In the genomic region with DNA sequence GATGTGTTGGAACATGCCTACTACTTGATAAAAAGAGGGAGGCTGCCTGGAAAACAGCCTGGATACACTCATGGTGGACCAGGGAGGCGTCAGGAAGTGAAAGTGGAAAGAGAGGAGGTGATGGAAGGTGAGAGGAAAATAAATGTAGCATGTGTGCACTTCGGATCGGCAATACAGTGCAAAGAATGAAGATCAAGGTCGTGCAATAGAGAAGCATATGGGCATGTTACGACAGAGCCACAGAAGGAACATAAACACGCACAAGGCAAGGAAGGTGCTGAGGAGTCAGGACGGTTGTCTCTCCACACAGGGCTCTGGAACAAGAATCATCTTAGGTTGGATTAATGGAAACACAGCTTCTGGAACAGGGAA, we compare ENCODE assay signal across 8 mouse cellular contexts. TPM values are rescaled to one million over a fixed set of nuclear protein-coding genes. Genes with fewer than 3 reads are reported as not detected.
DNase-seq lines count a peak whose midpoint lies in the region; ATAC-seq and TF ChIP-seq lines count a peak whose summit lies in the region.

No protein-coding gene starts in this region.

- TF ChIP-seq CTCF in left cerebral cortex, adult 2 months (IDR thresholded peaks at IDR 0.05) = no peak
- TF ChIP-seq CTCF in bone marrow macrophage, adult 2 months (IDR thresholded peaks at IDR 0.05; ENCODE audit: low read depth, low read length) = no peak

- H3K4me3 ChIP-seq in left cerebral cortex, adult 2 months = no peak overlapping the region
- H3K4me3 ChIP-seq in bone marrow macrophage, adult 2 months (ENCODE audit: insufficient read depth, low read length) = peak overlapping the region; percentile 1; the same call in 1 of the 2 replicates
- H3K4me3 ChIP-seq in forebrain, embryonic 13.5 days = no peak overlapping the region
- H3K4me3 ChIP-seq in liver, embryonic 13.5 days (replicated peaks) = peak overlapping the region; percentile 22

- 0 out of 2 replicates have a peak overlapping the region, but pooled peaks have one; percentile 64 for H3K4me2 ChIP-seq in forebrain, embryonic 13.5 days
- peak overlapping the region; percentile 87 for H3K4me2 ChIP-seq in liver, embryonic 13.5 days

- no peak for DNase-seq in left cerebral cortex, adult 2 months (ENCODE audit: extremely low spot score in 1 of 2, low spot score in 2 of 2)
- DNase-seq in left cerebral cortex, postnatal 10 days (ENCODE audit: extremely low spot score in 1 of 2, low spot score in 2 of 2) = no peak
- DNase-seq in liver, embryonic 13.5 days = no peak
- DNase-seq in embryo, embryonic 9.5 days (ENCODE audit: extremely low spot score) = no peak
- DNase-seq in spleen, postnatal 10 days (ENCODE audit: low spot score in 2 of 2) = no peak

- WGBS in forebrain, embryonic 13.5 days = 33% methylated on average over 7 of the region's 7 CpGs
- 35% methylated on average over 7 of the region's 7 CpGs for WGBS in liver, embryonic 13.5 days (ENCODE audit: insufficient replicate concordance)

- intact Hi-C loops in left cerebral cortex, adult 2 months (cut with DNase I) = no loop called here
- intact Hi-C loops in left cerebral cortex, postnatal 10 days (cut with DNase I) = no loop called here

- peaks cover 12% of the 10 kb centered on the region; the same call in 1 of the 2 replicates for H3K27me3 ChIP-seq in forebrain, embryonic 13.5 days
- no peaks in the 10 kb centered on the region for H3K27me3 ChIP-seq in liver, embryonic 13.5 days

- H3K9ac ChIP-seq in forebrain, embryonic 13.5 days = no peak overlapping the region
- H3K9ac ChIP-seq in liver, embryonic 13.5 days = peak overlapping the region; percentile 89

- no peaks in the 10 kb centered on the region for H3K36me3 ChIP-seq in forebrain, embryonic 13.5 days (ENCODE audit: poor library complexity, severe bottlenecking)
- H3K36me3 ChIP-seq in liver, embryonic 13.5 days = no peaks in the 10 kb centered on the region

- ATAC-seq in forebrain, embryonic 13.5 days = no peak
- ATAC-seq in liver, embryonic 13.5 days (ENCODE audit: low read depth) = no peak
- ATAC-seq in CD4-positive, CD25-positive, alpha-beta regulatory T cell, adult 4 months = no peak

- TF ChIP-seq POLR2A in bone marrow macrophage, adult 2 months (IDR thresholded peaks at IDR 0.05; ENCODE audit: borderline replicate concordance, low read depth, low read length) = no peak

- H3K4me1 ChIP-seq in bone marrow macrophage, adult 2 months (ENCODE audit: control insufficient read depth, insufficient read depth, low read length) = peaks cover 34% of the 10 kb centered on the region
- H3K4me1 ChIP-seq in forebrain, embryonic 13.5 days = peaks cover 24% of the 10 kb centered on the region
- peaks cover 41% of the 10 kb centered on the region for H3K4me1 ChIP-seq in liver, embryonic 13.5 days (replicated peaks)

- H3K27ac ChIP-seq in left cerebral cortex, adult 2 months = peak overlapping the region; percentile 42
- H3K27ac ChIP-seq in bone marrow macrophage, adult 2 months (ENCODE audit: insufficient read depth, low read depth, low read length) = peak overlapping the region; percentile 10; the same call in 1 of the 2 replicates
- no peak overlapping the region for H3K27ac ChIP-seq in forebrain, embryonic 13.5 days
- H3K27ac ChIP-seq in liver, embryonic 13.5 days = peak overlapping the region; percentile 98

- no peaks in the 10 kb centered on the region for H3K9me3 ChIP-seq in forebrain, embryonic 13.5 days (replicated peaks)
- no peaks in the 10 kb centered on the region for H3K9me3 ChIP-seq in liver, embryonic 13.5 days (replicated peaks)

RNA-seq across cellular contexts. Expression of a gene that starts 59.9 kb away (rescaled TPM):
- total RNA-seq in left cerebral cortex, adult 2 months (2021) = 10 to 100 TPM; 90.9 to 98.6 TPM
- total RNA-seq in left cerebral cortex, postnatal 10 days (2021) = 10 to 100 TPM; 76.0 to 76.8 TPM
- 58.7 and 61.1 TPM in 2 replicates for polyA plus RNA-seq in bone marrow macrophage, adult 2 months (2012; ENCODE audit: insufficient read depth, insufficient read length, missing spikeins)
- 44.7 and 48.9 TPM in 2 replicates for polyA plus RNA-seq in forebrain, embryonic 13.5 days (2015; fragmentation: Nextera tagmentation; extraction: Ambion mirVana)
- polyA plus RNA-seq in liver, embryonic 13.5 days (2015; fragmentation: Nextera tagmentation; extraction: Ambion mirVana) = 8.0 and 9.0 TPM in 2 replicates
- polyA plus RNA-seq in CD4-positive, CD25-positive, alpha-beta regulatory T cell, adult 4 months (2017; shearing (Covaris generic)) = 10 to 100 TPM; 74.4 to 76.7 TPM

Comparison
In these comparisons a context has a peak if more than half of its experiments do, and no peak if none do; other contexts are left out.
1. H3K4me3 ChIP-seq: peak in bone marrow macrophage, adult 2 months (single experiment) and liver, embryonic 13.5 days (single experiment); none in left cerebral cortex, adult 2 months (single experiment) and forebrain, embryonic 13.5 days (single experiment).